Mouse (Mus musculus) liver, embryonic 16.5 days (tissue): ENCODE measurements at regions not wholly inside any gene's neighbourhood (a gene's known extent, or its start where the extent isn't known, plus 50 kb on each side); places are given as distances from the start of the nearest gene placed in this dataset.

ENCODE experiments used
- ATAC-seq: fragments of 200-750 bp; cut with Nextera tagmentation; 2 replicates; pipeline ENCODE4 v1.8.0; 2017; ENCODE audit warnings: low read depth, mild to moderate bottlenecking, moderate number of reproducible peaks, moderate library complexity
- H3K27ac ChIP-seq: fragments of 300-500 bp; sonication (generic); 2 replicates; pipeline ENCODE4 v1.5.1; 2014; ENCODE audit warnings: mild to moderate bottlenecking, low read length
- H3K27me3 ChIP-seq: fragments of 300-500 bp; sonication (generic); 2 replicates; pipeline ENCODE4 v1.6.1; 2014; ENCODE audit warnings: low read depth, low read length, mixed read lengths; ENCODE audit not compliant: control insufficient read depth, insufficient read depth
- H3K36me3 ChIP-seq: fragments of 300-500 bp; sonication (generic); 2 replicates; pipeline ENCODE4 v1.6.1; 2014; ENCODE audit warnings: mild to moderate bottlenecking; ENCODE audit not compliant: control insufficient read depth, insufficient read depth
- H3K4me1 ChIP-seq: fragments of 300-500 bp; sonication (generic); 2 replicates; pipeline ENCODE4 v1.6.1; 2014; ENCODE audit warnings: low read depth, low read length, mixed read lengths; ENCODE audit not compliant: control insufficient read depth
- H3K4me2 ChIP-seq: fragments of 300-500 bp; sonication (generic); 2 replicates; pipeline ENCODE4 v1.6.1; 2014; ENCODE audit warnings: low read depth, low read length, mixed read lengths
- H3K4me3 ChIP-seq: fragments of 300-500 bp; sonication (generic); 2 replicates; pipeline ENCODE4 v1.5.1; 2014; ENCODE audit warnings: low read depth, mild to moderate bottlenecking, low read length
- H3K9ac ChIP-seq: fragments of 300-500 bp; sonication (generic); 2 replicates; pipeline ENCODE4 v1.6.1; 2014; ENCODE audit warnings: low read depth, low read length
- H3K9me3 ChIP-seq: fragments of 300-500 bp; sonication (generic); replicated peaks from 2 replicates; pipeline ENCODE4 v1.6.1; 2016; ENCODE audit warnings: low read length; ENCODE audit not compliant: control insufficient read depth
- WGBS: fragments of 180-500 bp; shearing (Covaris S2); extraction: QIAGEN DNeasy Blood & Tissue Kit; methylation state at CpG from one replicate; pipeline ENCODE4 v1.1.7; 2014; ENCODE audit not compliant: insufficient replicate concordance; 5-methylcytosine and 5-hydroxymethylcytosine counted together

DNA sequence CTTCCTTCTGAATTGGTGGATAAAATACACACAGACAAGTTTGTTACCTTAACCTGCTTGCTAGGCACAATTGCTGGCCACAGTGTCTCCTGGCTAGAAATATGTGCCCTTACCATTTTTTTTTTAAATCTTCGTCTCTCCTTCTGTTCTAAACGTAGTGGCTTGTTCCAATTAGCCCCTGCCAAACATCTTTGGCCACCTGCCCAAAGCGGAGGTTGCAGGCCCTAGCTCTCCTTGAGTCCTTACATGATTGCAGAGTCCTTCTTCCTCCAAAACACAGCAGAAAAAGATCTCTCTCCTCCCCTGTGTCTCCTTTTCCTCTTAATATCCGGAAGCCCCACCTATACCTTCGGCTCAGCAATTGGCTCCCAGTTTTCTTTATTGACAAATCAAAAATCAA, 986.8 kb downstream of the Robo2 start:
- ATAC-seq: no peak

GRCm38 (mm10) chr16:73424311-73424710, 987.3 kb downstream of the Robo2 start:
- Histone ChIP-seq H3K9ac (no peak overlapping the region), H3K27me3 (no peaks in the 10 kb centered on the region), H3K9me3 (no peaks in the 10 kb centered on the region), H3K36me3 (no peaks in the 10 kb centered on the region), H3K4me3 (no peak overlapping the region), H3K4me2 (no peak overlapping the region), H3K4me1 (no peaks in the 10 kb centered on the region), H3K27ac (no peak overlapping the region)
- ATAC-seq: no peak
- 58% methylated on average over 2 of the region's 2 CpGs for WGBS

More for the DNA sequence above, 986.8 kb downstream of the Robo2 start:
- no peak overlapping the region for H3K27ac ChIP-seq
- no peak overlapping the region for H3K9ac ChIP-seq
- H3K4me3 ChIP-seq: no peak overlapping the region
- no peaks in the 10 kb centered on the region for H3K27me3 ChIP-seq
- H3K4me1 ChIP-seq: no peaks in the 10 kb centered on the region
- H3K4me2 ChIP-seq: no peak overlapping the region
- WGBS: 56% methylated on average over 5 of the region's 5 CpGs
- H3K36me3 ChIP-seq: no peaks in the 10 kb centered on the region
- no peaks in the 10 kb centered on the region for H3K9me3 ChIP-seq

GRCm38 (mm10) chr16:73404509-73404908, 1007.1 kb downstream of the Robo2 start:
- Histone ChIP-seq H3K36me3 (no peaks in the 10 kb centered on the region), H3K4me1 (no peaks in the 10 kb centered on the region), H3K9me3 (no peaks in the 10 kb centered on the region), H3K27ac (no peak overlapping the region), H3K4me2 (no peak overlapping the region), H3K9ac (no peak overlapping the region), H3K27me3 (no peaks in the 10 kb centered on the region), H3K4me3 (no peak overlapping the region)
- no peak for ATAC-seq
- WGBS: 49% methylated on average over 3 of the region's 3 CpGs

DNA sequence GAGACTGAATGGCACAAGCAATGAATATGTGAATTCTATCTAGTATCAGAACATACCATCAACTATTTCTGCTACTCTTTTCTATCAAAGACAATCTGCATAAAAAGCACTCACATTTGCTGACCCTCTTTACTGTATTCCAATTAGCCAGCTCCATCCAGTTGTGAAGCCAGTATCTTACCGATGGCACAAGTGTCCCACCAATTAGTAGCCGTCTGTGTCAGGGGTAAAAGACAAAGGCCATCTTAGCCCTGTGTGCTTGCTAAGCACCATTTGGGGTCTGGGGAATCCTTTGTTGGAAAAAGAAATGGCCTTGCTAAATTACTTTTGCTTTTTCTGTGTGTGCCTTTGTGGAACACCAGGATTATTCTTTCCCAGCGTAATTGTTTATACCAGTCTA, 1007.5 kb downstream of the Robo2 start:
- no peaks in the 10 kb centered on the region for H3K4me1 ChIP-seq
- no peak for ATAC-seq
- H3K27me3 ChIP-seq: no peaks in the 10 kb centered on the region
- H3K27ac ChIP-seq: no peak overlapping the region
- H3K9ac ChIP-seq: no peak overlapping the region
- no peaks in the 10 kb centered on the region for H3K9me3 ChIP-seq
- H3K4me2 ChIP-seq: no peak overlapping the region
- H3K4me3 ChIP-seq: no peak overlapping the region
- WGBS: 71% methylated on average over 3 of the region's 3 CpGs
- H3K36me3 ChIP-seq: no peaks in the 10 kb centered on the region

- H3K4me3 ChIP-seq: no peak overlapping the region
- no peaks in the 10 kb centered on the region for H3K36me3 ChIP-seq
- H3K27ac ChIP-seq: no peak overlapping the region
- H3K4me1 ChIP-seq: no peaks in the 10 kb centered on the region
- no peaks in the 10 kb centered on the region for H3K9me3 ChIP-seq
- H3K4me2 ChIP-seq: no peak overlapping the region
- ATAC-seq: no peak
- no peaks in the 10 kb centered on the region for H3K27me3 ChIP-seq
- no peak overlapping the region for H3K9ac ChIP-seq
- 35% methylated on average over 2 of the region's 2 CpGs for WGBS
Observed at GRCm38 (mm10) chr16:73379056-73379455, 1032.6 kb downstream of the Robo2 start.

DNA sequence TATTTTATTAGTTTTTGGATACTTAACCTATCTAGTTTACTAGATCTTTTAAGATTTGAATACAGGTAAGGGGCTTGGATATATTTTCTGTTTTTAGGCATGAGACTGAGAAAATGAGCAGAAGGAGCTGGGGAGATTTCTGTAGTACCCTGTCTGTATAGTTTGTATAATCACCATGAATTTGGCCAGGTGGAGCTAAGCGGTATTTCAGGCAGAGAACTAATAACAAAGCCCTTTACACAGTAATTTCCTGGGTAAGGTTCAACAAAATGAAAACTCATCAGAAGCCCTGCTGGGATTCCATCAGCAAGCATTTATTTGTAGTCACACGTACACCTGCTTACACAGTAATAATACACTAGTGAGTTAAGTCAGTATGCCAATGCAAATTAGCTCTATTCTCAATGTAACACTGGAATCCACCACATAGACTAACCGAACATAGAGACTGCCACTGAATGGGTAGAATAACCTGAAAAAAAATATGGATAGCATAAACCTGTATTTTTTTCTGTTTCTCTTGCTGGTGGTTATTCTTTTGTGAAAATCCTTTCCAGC, 1036.9 kb downstream of the Robo2 start:
- Histone ChIP-seq H3K4me1 (no peaks in the 10 kb centered on the region), H3K36me3 (no peaks in the 10 kb centered on the region), H3K27ac (no peak overlapping the region), H3K4me2 (no peak overlapping the region), H3K4me3 (no peak overlapping the region), H3K9ac (no peak overlapping the region), H3K9me3 (no peaks in the 10 kb centered on the region), H3K27me3 (no peaks in the 10 kb centered on the region)
- no peak for ATAC-seq
- 51% methylated on average over 3 of the region's 3 CpGs for WGBS

- Histone ChIP-seq H3K4me1 (no peaks in the 10 kb centered on the region), H3K9me3 (no peaks in the 10 kb centered on the region), H3K4me3 (no peak overlapping the region), H3K27me3 (no peaks in the 10 kb centered on the region), H3K27ac (no peak overlapping the region), H3K9ac (no peak overlapping the region), H3K4me2 (no peak overlapping the region), H3K36me3 (no peaks in the 10 kb centered on the region)
- no peak for ATAC-seq
- 49% methylated on average over 10 of the region's 10 CpGs for WGBS
Observed at GRCm38 (mm10) chr16:73368607-73369233, 1042.9 kb downstream of the Robo2 start.

GRCm38 (mm10) chr16:73367926-73368325, 1043.7 kb downstream of the Robo2 start:
- no peaks in the 10 kb centered on the region for H3K36me3 ChIP-seq
- H3K9me3 ChIP-seq: no peaks in the 10 kb centered on the region
- H3K9ac ChIP-seq: no peak overlapping the region
- H3K27me3 ChIP-seq: no peaks in the 10 kb centered on the region
- H3K27ac ChIP-seq: no peak overlapping the region
- no peak overlapping the region for H3K4me3 ChIP-seq
- H3K4me1 ChIP-seq: no peaks in the 10 kb centered on the region
- ATAC-seq: no peak
- H3K4me2 ChIP-seq: no peak overlapping the region
- WGBS: 79% methylated on average over 5 of the region's 5 CpGs

DNA sequence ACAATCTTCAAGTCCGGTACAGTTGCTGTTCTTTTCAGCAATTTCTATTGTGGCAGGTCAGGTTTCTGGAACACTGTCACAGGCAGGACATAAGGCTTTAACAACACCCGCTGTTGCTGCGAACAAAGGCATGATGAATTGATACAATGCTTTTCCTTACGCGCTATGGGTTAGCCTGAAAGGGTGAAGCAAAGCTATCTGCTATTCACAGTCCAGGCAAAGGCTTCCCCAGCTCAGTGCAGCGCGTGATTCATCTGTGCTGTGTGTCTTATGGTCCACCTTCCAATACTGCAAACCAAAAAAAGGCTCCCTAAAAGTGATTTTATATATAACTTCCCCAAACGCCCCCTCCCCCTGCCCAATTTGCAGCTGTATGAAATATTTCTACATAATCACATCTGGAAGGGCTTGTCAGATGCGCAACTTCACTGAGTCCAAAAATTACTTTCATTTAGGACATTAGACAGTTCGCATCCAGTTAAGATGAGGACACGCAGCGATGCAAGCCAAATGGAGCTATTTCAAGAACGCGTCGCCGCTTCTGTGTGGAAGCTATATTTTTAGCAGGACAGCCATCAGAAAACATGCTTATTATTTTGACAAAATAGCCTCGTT, 1044.3 kb downstream of the Robo2 start:
- no peak for ATAC-seq
- Histone ChIP-seq H3K4me3 (no peak overlapping the region), H3K9me3 (no peaks in the 10 kb centered on the region), H3K27ac (no peak overlapping the region), H3K36me3 (no peaks in the 10 kb centered on the region), H3K4me2 (no peak overlapping the region), H3K9ac (no peak overlapping the region), H3K4me1 (no peaks in the 10 kb centered on the region), H3K27me3 (no peaks in the 10 kb centered on the region)
- WGBS: 76% methylated on average over 17 of the region's 17 CpGs
